Mouse (Mus musculus) macrophage (primary cell): Measurements from ENCODE around the gene Egr2. TPM values are rescaled to one million over a fixed set of nuclear protein-coding genes. Genes with fewer than 3 reads are reported as not detected.

ENCODE experiments used
- H3K27ac ChIP-seq: fragments of 350-480 bp; formaldehyde crosslinking; 2 replicates; pipeline ENCODE4 v1.9.0; 2021
- H3K36me3 ChIP-seq: fragments of 350-480 bp; formaldehyde crosslinking; 2 replicates; pipeline ENCODE4 v1.9.0; 2021; ENCODE audit errors: inconsistent target
- H3K4me3 ChIP-seq: fragments of 350-480 bp; formaldehyde crosslinking; 2 replicates; pipeline ENCODE4 v1.9.0; 2021; ENCODE audit errors: inconsistent target
- H3K79me2 ChIP-seq: fragments of 350-480 bp; formaldehyde crosslinking; 2 replicates; pipeline ENCODE4 v1.9.0; 2021; ENCODE audit errors: inconsistent target
- WGBS: methylation state at CpG from one replicate; pipeline ENCODE4 v1.1.7; 2026; ENCODE audit warnings: inconsistent platforms; ENCODE audit not compliant: missing documents; 5-methylcytosine and 5-hydroxymethylcytosine counted together
- polyA plus RNA-seq: library from polyadenylated mRNA; stranded (reverse); fragments of 250-400 nt; gene quantifications from 3 replicates; pipeline ENCODE4 v1.2.4, GENCODE M21; 2018; ENCODE audit warnings: inconsistent platforms

Egr2 gene
- polyA plus RNA-seq, 1 experiment from 2014 or later: 19.2 TPM

DNA sequence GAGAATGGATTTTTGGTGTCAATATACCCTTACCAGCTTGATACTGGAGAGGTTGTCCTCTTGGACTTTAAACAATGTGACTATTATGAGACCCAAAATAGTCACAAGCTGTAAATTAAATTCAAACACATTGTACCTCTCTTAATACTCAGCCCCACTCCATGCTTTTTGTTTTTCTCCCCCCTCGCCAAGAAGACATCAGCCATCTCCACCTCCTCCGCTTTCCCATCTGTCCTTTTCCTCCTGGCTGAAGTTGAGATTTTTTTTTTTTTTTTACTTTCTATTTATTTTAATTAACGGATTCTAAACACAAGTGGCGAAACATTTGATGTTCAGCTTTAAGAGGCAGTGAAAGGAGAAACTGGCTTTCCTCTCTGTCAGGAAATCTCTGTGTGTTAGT, 22.8 kb downstream of the Egr2 start:
- H3K79me2 ChIP-seq: no peaks in the 10 kb centered on the region
- H3K27ac ChIP-seq: no peak overlapping the region
- H3K4me3 ChIP-seq: no peak overlapping the region
- 100% methylated on average over 4 of the region's 4 CpGs for WGBS
- H3K36me3 ChIP-seq: no peaks in the 10 kb centered on the region

DNA sequence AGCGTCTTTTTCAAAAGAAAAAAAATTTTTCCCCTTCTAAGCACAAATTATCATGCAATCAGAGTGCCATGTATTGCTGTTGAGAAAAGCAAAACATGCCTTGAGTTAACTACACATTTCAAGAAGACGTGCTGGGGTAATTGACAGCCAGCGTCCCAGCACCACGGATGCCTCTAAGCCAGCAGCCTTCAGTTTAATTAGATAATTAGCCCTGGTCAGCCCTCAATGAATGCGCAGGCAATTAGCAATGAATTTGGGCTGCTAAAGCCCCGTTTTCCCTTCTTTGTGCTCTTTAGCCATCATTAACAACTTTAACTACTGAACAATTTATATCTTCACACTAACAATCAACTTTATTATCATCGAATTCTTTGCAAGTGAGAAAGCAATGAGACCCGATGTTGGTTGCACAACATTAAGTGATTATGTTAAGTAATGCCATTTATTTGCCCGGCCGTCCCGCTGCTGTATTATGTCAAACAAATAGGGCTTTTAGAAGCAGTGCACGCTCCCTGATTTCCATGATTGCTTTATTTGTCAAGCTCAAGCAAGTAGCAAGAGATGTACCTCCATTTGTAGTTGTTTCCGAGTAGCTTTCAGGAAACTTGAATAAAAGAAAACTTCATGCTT, 24.6 kb downstream of the Egr2 start:
- no peaks in the 10 kb centered on the region for H3K79me2 ChIP-seq
- no peaks in the 10 kb centered on the region for H3K36me3 ChIP-seq
- H3K4me3 ChIP-seq: no peak overlapping the region
- WGBS: 93% methylated on average over 13 of the region's 13 CpGs
- H3K27ac ChIP-seq: no peak overlapping the region

DNA sequence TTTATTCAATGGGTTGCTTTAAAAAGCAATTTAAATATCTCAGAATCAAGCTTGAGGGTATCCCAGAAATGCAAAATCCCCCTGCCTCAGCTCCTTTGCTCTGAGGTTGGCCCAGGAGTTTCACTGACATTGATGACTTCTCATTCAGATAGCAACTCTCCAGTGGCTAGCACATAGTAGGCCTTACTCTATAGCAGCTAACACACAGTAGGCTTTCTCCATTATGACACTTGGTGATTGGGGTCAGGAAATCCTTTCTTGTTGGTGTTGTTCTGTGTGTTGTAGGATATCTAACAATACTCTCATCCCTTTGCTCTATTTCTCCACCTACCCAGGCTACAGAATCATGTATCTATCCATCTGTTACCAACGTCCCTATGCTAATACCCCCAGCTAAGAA, 25.9 kb downstream of the Egr2 start:
- WGBS: 82% methylated on average over 1 of the region's 1 CpGs
- no peaks in the 10 kb centered on the region for H3K79me2 ChIP-seq
- H3K27ac ChIP-seq: no peak overlapping the region
- H3K36me3 ChIP-seq: no peaks in the 10 kb centered on the region
- no peak overlapping the region for H3K4me3 ChIP-seq

- H3K27ac ChIP-seq: no peak overlapping the region
- 91% methylated on average over 7 of the region's 7 CpGs for WGBS
- no peak overlapping the region for H3K4me3 ChIP-seq
- no peaks in the 10 kb centered on the region for H3K36me3 ChIP-seq
- H3K79me2 ChIP-seq: no peaks in the 10 kb centered on the region
Observed at GRCm38 (mm10) chr10:67564509-67564908, 29.2 kb downstream of the Egr2 start.

- 6% methylated on average over 8 of the region's 8 CpGs for WGBS
Observed at GRCm38 (mm10) chr10:67566104-67566503, 30.8 kb downstream of the Egr2 start.

DNA sequence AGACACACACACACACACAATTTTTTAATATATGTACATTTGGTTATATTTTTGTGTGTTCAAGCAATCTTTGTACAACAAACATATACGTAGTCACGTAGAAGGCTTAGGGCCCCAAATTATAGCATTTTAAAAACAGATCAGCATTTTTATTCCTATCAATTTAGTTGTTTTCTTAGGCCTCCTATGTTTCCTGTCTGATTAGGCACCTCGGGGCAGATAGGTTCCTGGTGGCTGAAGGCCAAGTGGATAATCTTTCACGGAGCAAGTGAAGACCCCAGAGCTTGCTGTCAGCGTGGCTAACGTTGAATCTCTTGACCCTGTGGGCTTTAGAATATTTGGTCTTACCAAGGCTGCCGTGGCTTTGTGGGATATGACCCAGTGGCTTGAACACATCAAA, 34.3 kb downstream of the Egr2 start:
- H3K79me2 ChIP-seq: no peaks in the 10 kb centered on the region
- no peaks in the 10 kb centered on the region for H3K36me3 ChIP-seq
- 63% methylated on average over 7 of the region's 7 CpGs for WGBS
- no peak overlapping the region for H3K4me3 ChIP-seq
- no peak overlapping the region for H3K27ac ChIP-seq

More at GRCm38 (mm10) chr10:67566104-67566503, 30.8 kb downstream of the Egr2 start:
- no peak overlapping the region for H3K4me3 ChIP-seq
- H3K36me3 ChIP-seq: no peaks in the 10 kb centered on the region
- no peak overlapping the region for H3K27ac ChIP-seq
- no peaks in the 10 kb centered on the region for H3K79me2 ChIP-seq

GRCm38 (mm10) chr10:67571443-67571842, 36.2 kb downstream of the Egr2 start:
- Histone ChIP-seq H3K79me2 (no peaks in the 10 kb centered on the region), H3K4me3 (no peak overlapping the region)
- 91% methylated on average over 14 of the region's 14 CpGs for WGBS

GRCm38 (mm10) chr10:67573310-67573709, 38.0 kb downstream of the Egr2 start:
- H3K79me2 ChIP-seq: no peaks in the 10 kb centered on the region
- no peak overlapping the region for H3K4me3 ChIP-seq
- H3K27ac ChIP-seq: no peak overlapping the region
- H3K36me3 ChIP-seq: no peaks in the 10 kb centered on the region
- 91% methylated on average over 8 of the region's 8 CpGs for WGBS

More at GRCm38 (mm10) chr10:67571443-67571842, 36.2 kb downstream of the Egr2 start:
- no peaks in the 10 kb centered on the region for H3K36me3 ChIP-seq
- H3K27ac ChIP-seq: no peak overlapping the region

DNA sequence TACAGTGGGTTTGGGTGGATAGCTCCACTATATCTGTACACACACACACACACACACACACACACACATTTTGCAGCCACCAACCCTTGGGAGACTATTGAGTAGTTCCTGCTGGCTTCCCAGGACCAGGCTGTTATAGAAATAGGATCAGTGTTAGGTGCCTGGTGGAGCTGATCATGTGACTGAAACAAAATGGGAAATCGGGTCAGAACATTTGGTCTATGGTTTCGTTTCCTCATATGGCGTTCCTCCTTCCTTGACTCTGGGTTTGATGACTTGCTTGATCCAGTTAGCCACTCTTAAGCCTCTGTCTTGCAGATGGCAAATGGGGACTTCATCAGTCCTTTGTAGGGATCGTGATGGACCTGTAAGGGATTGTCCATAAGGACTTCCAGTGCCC, 44.6 kb downstream of the Egr2 start:
- 34% methylated on average over 4 of the region's 4 CpGs for WGBS
- Histone ChIP-seq H3K36me3 (no peaks in the 10 kb centered on the region), H3K27ac (0 out of 2 replicates have a peak overlapping the region, but pooled peaks have one; percentile 25), H3K4me3 (no peak overlapping the region), H3K79me2 (no peaks in the 10 kb centered on the region)

DNA sequence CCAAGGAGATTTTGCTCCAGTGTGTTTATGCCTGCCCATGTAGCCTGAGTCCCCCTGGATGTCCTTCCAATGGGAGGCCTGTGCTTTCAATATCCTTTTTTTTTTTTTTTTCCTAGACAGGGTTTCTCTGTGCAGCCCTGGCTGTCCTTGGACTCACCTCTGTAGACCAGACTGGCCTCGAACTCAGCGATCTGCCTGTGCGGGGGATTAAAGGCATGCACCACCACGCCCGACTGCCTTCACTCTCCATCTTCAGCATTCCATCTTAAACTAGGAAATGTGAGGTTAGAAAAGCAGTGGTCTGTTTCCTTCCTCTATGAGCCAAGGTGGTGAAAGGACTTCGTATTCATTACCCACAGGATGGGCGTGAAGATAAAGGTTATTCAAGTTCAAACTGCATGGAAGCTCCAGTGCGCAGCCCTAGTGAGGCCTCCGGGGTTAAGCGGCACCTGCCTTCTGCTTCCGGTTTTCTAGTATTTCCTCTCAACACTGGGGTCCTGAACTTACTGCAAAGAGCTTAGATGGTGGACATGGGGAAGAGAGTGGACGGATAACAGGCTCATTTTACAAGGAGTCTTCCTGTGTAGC, 46.5 kb downstream of the Egr2 start:
- H3K27ac ChIP-seq: no peak overlapping the region
- no peaks in the 10 kb centered on the region for H3K36me3 ChIP-seq
- H3K4me3 ChIP-seq: no peak overlapping the region
- 33% methylated on average over 12 of the region's 12 CpGs for WGBS
- H3K79me2 ChIP-seq: no peaks in the 10 kb centered on the region

DNA sequence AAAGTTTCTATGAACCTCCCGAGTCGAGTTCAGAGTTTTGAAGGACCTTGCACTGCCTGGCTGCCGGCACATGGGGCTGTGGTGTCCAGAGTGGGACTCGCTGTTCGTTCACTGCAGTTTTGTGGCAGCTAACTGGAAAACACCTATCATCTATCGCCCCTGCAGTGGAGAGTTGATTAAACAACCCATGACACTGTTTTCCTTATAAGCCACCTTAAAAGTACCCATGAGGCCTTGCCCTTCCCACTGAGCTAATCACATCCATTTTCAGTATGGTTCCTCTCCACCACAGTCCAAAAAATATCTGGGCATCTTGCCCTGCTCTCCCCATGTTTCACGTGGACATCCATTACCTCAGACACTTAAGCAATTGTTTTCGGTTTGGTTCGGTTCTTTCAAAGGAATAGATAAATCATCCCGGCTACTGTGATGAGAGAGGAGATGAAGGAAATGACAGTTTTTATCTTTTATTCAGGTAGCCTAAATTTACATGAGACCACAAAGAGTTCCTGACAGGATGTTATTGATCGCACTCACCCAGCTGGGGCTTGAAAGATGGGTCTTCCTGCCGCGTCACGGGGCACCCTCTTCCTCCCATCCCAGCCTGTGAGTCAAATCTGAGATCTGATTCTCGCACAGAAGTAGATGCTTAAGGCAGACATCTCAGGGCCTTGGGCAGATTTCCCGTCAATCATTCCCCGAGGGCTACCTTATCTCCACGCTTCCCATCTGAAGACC, 50.8 kb downstream of the Egr2 start:
- H3K36me3 ChIP-seq: no peaks in the 10 kb centered on the region
- WGBS: 86% methylated on average over 18 of the region's 18 CpGs
- no peaks in the 10 kb centered on the region for H3K79me2 ChIP-seq
- H3K27ac ChIP-seq: no peak overlapping the region
- H3K4me3 ChIP-seq: no peak overlapping the region

Other genes with a start within 250 kb of the Egr2 start
- gene Ado, start 13.5 kb downstream of the Egr2 start, polyA plus RNA-seq: 12.0 to 21.8 TPM (median 16.8 TPM) in 3 replicates